Mouse (Mus musculus): ENCODE results near the gene Gm10112. TPM values are rescaled to one million over a fixed set of nuclear protein-coding genes. Genes with fewer than 3 reads are reported as not detected.

Gene Gm10112
- not detected in 2 replicates for total RNA-seq (2015; ENCODE audit: low replicate concordance)
- total RNA-seq (2017; ENCODE audit: low replicate concordance) = not detected in 2 replicates

- ATAC-seq (replicated peaks; ENCODE audit: low FRiP score, poor library complexity, severe bottlenecking) = no peak
Observed at GRCm38 (mm10) chrX:111168040-111168439, at the start of gene Gm10112. Gene Gm10112, plus strand, starts transcription at chrX:111168340.

DNA sequence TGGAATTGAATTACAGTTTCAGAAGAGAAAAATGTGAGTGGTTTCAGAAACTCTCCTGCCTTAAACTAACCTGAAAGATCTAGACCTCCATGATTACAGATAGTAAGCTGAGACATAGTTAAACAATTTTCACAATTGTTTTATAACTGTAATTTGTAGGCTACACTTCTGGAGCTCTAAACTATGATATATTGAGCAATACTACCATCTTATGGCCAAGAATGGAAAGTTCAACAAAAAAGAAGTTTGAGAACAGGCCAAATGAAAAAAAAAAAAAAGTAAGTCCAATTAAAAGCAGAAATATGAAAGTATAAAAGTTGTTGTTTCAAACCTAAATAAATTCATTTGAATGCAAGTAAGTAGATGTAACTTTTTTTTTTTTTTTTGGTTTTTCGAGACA is 21.4 kb downstream of the Gm10112 start:
- ATAC-seq (replicated peaks; ENCODE audit: low FRiP score, poor library complexity, severe bottlenecking) = no peak

DNA sequence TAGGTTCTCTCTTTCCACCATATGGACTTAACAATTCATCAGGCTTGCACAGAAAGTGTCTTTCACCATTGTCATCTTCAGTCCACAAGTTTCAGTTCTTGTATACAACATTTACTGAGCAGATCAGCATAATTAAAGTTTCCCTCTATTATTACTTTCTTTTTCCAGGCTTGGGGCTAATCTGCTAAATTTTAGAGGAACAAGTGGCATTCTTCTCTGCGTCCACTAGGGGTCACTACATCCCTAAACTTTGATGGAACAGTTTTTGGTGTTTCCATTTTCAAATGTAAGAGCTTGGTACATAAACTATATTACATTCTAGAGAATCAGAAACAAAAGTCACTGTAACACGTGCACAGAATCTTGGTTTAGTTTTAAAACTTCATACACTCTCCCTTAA is 28.2 kb downstream of the Gm10112 start:
- no peak for ATAC-seq (replicated peaks; ENCODE audit: low FRiP score, poor library complexity, severe bottlenecking)

DNA sequence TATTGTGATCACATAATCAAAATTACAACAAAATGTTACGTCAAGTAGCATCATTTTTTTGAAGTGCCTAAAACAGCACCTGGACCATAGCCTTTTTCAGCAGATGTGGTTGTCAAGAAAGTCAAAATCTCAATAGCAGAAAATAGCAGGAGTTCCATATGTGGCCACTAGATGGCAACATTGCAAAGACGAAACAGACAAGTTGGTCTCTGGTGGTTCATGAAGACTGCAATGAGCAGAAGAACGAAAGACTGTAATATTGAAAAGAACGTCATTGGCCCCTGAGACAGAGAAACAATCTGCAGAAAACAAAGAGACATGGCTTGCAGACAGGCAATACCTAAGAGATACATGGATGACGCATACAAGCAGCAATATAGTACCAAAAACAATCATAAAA is 42.1 kb downstream of the Gm10112 start:
- ATAC-seq (replicated peaks; ENCODE audit: low FRiP score, poor library complexity, severe bottlenecking) = no peak

Other genes with a start within 250 kb of the Gm10112 start
- gene Cylc1, start 57.9 kb upstream of the Gm10112 start, total RNA-seq (2015; ENCODE audit: low replicate concordance) = not detected in 2 replicates
- not detected in 2 replicates for gene Cylc1, start 57.9 kb upstream of the Gm10112 start, total RNA-seq (2017; ENCODE audit: low replicate concordance)

Data from erythroblast, adult 5-6 weeks (primary cell).